8 mouse cellular contexts compared by ENCODE assay signal in the genomic region with DNA sequence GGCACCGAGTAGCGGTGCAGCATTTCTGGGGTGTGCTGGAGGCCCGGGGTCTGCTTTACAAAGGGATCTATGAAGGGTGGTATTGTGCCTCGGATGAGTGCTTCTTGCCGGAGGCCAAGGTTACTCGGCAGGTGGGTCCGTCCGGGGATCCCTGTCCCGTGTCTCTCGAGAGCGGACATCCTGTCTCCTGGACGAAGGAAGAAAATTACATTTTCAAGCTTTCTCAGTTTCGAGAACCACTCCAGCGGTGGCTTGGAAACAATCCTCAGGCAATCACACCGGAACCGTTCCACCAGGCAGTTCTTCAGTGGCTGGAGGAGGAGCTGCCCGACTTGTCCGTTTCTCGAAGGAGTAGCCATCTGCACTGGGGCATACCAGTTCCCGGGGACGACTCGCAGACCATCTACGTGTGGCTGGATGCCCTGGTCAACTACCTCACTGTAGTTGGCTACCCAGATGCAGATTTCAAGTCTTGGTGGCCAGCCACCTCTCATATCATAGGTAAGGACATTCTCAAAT. TPM values are rescaled to one million over a fixed set of nuclear protein-coding genes. Genes with fewer than 3 reads are reported as not detected.
DNase-seq lines count a peak whose midpoint lies in the region; ATAC-seq and TF ChIP-seq lines count a peak whose summit lies in the region.

No protein-coding gene starts in this region.

- peak overlapping the region; percentile 63 for H3K27ac ChIP-seq in MEL (ENCODE audit: control insufficient read depth, low read depth, low read length)
- peak overlapping the region; percentile 23; the same call in 1 of the 2 replicates for H3K27ac ChIP-seq in limb, embryonic 13.5 days

- no peaks in the 10 kb centered on the region for H3K27me3 ChIP-seq in MEL (ENCODE audit: control insufficient read depth in 1 of 2, insufficient read depth in 2 of 2, low read length in 2 of 2)
- H3K27me3 ChIP-seq in limb, embryonic 13.5 days: no peaks in the 10 kb centered on the region

- no peak; a peak in 1 of 4 replicates for TF ChIP-seq EP300 in MEL (IDR thresholded peaks at IDR 0.05; ENCODE audit: low read depth in 1 of 2, low read length in 2 of 2)

- H3K36me3 ChIP-seq in MEL (ENCODE audit: control insufficient read depth in 1 of 2, insufficient read depth in 2 of 2, low read length in 2 of 2): peaks cover 0 to 33% of the 10 kb centered on the region in 2 experiments; a peak in 3 of 4 replicates
- H3K36me3 ChIP-seq in limb, embryonic 13.5 days: no peaks in the 10 kb centered on the region

- H3K9me3 ChIP-seq in MEL (replicated peaks; ENCODE audit: insufficient read depth, low read length): no peaks in the 10 kb centered on the region
- H3K9me3 ChIP-seq in limb, embryonic 13.5 days: no peaks in the 10 kb centered on the region

- H3K4me3 ChIP-seq in MEL (ENCODE audit: control insufficient read depth in 1 of 2, insufficient read depth in 1 of 2, low read depth in 2 of 2, low read length in 2 of 2): peak overlapping the region; percentile 84 to 96
- peak overlapping the region; percentile 83 for H3K4me3 ChIP-seq in limb, embryonic 13.5 days

- H3K4me2 ChIP-seq in limb, embryonic 13.5 days (replicated peaks): peak overlapping the region; percentile 98

- no peak for TF ChIP-seq CTCF in MEL (IDR thresholded peaks at IDR 0.05 in 2 of 3, conservative IDR thresholded peaks at IDR 0.05 in 1 of 3; ENCODE audit: control insufficient read depth in 1 of 3, insufficient read depth in 1 of 3, low read depth in 2 of 3, low read length in 3 of 3, poor library complexity in 1 of 3, severe bottlenecking in 1 of 3)

- no peak for TF ChIP-seq RAD21 in MEL (IDR thresholded peaks at IDR 0.05; ENCODE audit: low read depth, low read length)

- TF ChIP-seq POLR2A in MEL (IDR thresholded peaks at IDR 0.05; ENCODE audit: control insufficient read depth in 1 of 2, insufficient read depth in 1 of 2, low read depth in 1 of 2, low read length in 2 of 2, poor library complexity in 1 of 2): no peak

- under 1% methylated on average over 23 of the region's 23 CpGs for WGBS in limb, embryonic 13.5 days

- peak; percentile 22 for DNase-seq in gastrocnemius, postnatal 10 days
- no peak for DNase-seq in gastrocnemius, postnatal 25 days
- DNase-seq in MEL (ENCODE audit: low read depth, low spot score) (peak; percentile 55), adipocyte (ENCODE audit: low spot score) (no peak)
- peak; percentile 34 for DNase-seq in embryo, embryonic 9.5 days (ENCODE audit: extremely low spot score)
- DNase-seq in heart, postnatal 4 days: peak; percentile 36
- peak; percentile 40 for DNase-seq in naive thymus-derived CD4-positive, alpha-beta T cell, adult 2 months (ENCODE audit: low read depth)

- peaks cover 49% of the 10 kb centered on the region for H3K79me2 ChIP-seq in MEL (ENCODE audit: control insufficient read depth, insufficient read depth, low read length, poor library complexity)

- H3K9ac ChIP-seq in MEL (ENCODE audit: control insufficient read depth, low read depth, low read length, poor library complexity, severe bottlenecking): peak overlapping the region; percentile 93
- peak overlapping the region; percentile 80 for H3K9ac ChIP-seq in limb, embryonic 13.5 days

- ATAC-seq in limb, embryonic 13.5 days (ENCODE audit: low FRiP score, low read depth): no peak

- H3K4me1 ChIP-seq in MEL (ENCODE audit: control insufficient read depth in 1 of 2, insufficient read depth in 2 of 2, low read length in 2 of 2): peaks cover 12 to 16% of the 10 kb centered on the region in 2 experiments
- H3K4me1 ChIP-seq in limb, embryonic 13.5 days: peaks cover 37% of the 10 kb centered on the region

TF ChIP-seq in MEL, 35 proteins besides CTCF, POLR2A, EP300 and RAD21:
- no peak for TF ChIP-seq ZKSCAN1 (IDR thresholded peaks at IDR 0.05; ENCODE audit: low read depth, low read length)
- no peak for TF ChIP-seq GABPA (IDR thresholded peaks at IDR 0.05; ENCODE audit: low read depth, low read length)
- no peak for TF ChIP-seq MXI1 (IDR thresholded peaks at IDR 0.05; ENCODE audit: low read depth, low read length)
- TF ChIP-seq E2F4 (IDR thresholded peaks at IDR 0.05; ENCODE audit: borderline replicate concordance, low read depth, low read length): no peak
- TF ChIP-seq USF1 (IDR thresholded peaks at IDR 0.05; ENCODE audit: low read depth, low read length): no peak
- no peak for TF ChIP-seq ZMIZ1 (IDR thresholded peaks at IDR 0.05; ENCODE audit: low read depth, low read length)
- no peak for TF ChIP-seq MYC (IDR thresholded peaks at IDR 0.05; ENCODE audit: low read depth, low read length)
- TF ChIP-seq TBP (IDR thresholded peaks at IDR 0.05; ENCODE audit: low read depth, low read length): no peak
- TF ChIP-seq ETS1 (IDR thresholded peaks at IDR 0.05; ENCODE audit: low read depth, low read length): no peak
- TF ChIP-seq MAZ (IDR thresholded peaks at IDR 0.05; ENCODE audit: low read depth, low read length): no peak
- TF ChIP-seq TCF12 (IDR thresholded peaks at IDR 0.05; ENCODE audit: low read depth, low read length): no peak
- TF ChIP-seq ZC3H11A (IDR thresholded peaks at IDR 0.05; ENCODE audit: low read depth, low read length): no peak
- no peak for TF ChIP-seq UBTF (IDR thresholded peaks at IDR 0.05; ENCODE audit: borderline replicate concordance, insufficient read depth, low read depth, low read length)
- TF ChIP-seq CHD1 (IDR thresholded peaks at IDR 0.05; ENCODE audit: low read depth, low read length): no peak

RNA-seq across cellular contexts. Expression of gene Mars2, which starts 0.7 kb away (rescaled TPM):
- total RNA-seq in gastrocnemius, postnatal 10 days (2021): 1 to 10 TPM; 3.8 to 4.0 TPM
- total RNA-seq in gastrocnemius, postnatal 25 days (2021): 1 to 10 TPM; 2.7 to 2.8 TPM
- total RNA-seq in MEL (2012; rRNA removed): 6.6 and 7.6 TPM in 2 replicates
- polyA plus RNA-seq in MEL (2012; ENCODE audit: insufficient read depth in 1 of 2, insufficient read length in 2 of 2, low read depth in 1 of 2, low replicate concordance in 2 of 2, missing spikeins in 1 of 2): 10 to 100 TPM in 1 of 2 experiments, 1 to 10 TPM in 1; 6.0 to 12.8 TPM
- total RNA-seq in heart, postnatal 4 days (2021): 1 to 10 TPM; 5.1 to 5.5 TPM
- 2.5 and 2.7 TPM in 2 replicates for polyA plus RNA-seq in limb, embryonic 13.5 days (2015; fragmentation: Nextera tagmentation; extraction: Ambion mirVana)

RNA-seq across cellular contexts. Expression of gene Rftn2, which starts 11.1 kb away (rescaled TPM):
- 10 to 100 TPM; 12.6 to 17.3 TPM for total RNA-seq in gastrocnemius, postnatal 10 days (2021)
- total RNA-seq in gastrocnemius, postnatal 25 days (2021): 1 to 10 TPM; 4.7 to 5.1 TPM
- not detected in 2 replicates for total RNA-seq in MEL (2012; rRNA removed)
- polyA plus RNA-seq in MEL (2012; ENCODE audit: insufficient read depth in 1 of 2, insufficient read length in 2 of 2, low read depth in 1 of 2, low replicate concordance in 2 of 2, missing spikeins in 1 of 2): under 1 TPM in 1 of 2 experiments, not detected in 1; 0.01 TPM
- 10 to 100 TPM; 13.7 to 15.0 TPM for total RNA-seq in heart, postnatal 4 days (2021)
- 34.5 and 37.0 TPM in 2 replicates for polyA plus RNA-seq in limb, embryonic 13.5 days (2015; fragmentation: Nextera tagmentation; extraction: Ambion mirVana)

Comparison
In these comparisons a context has a peak if more than half of its experiments do, and no peak if none do; other contexts are left out.
1. DNase-seq: peak in gastrocnemius, postnatal 10 days (single experiment), MEL (single experiment), embryo, embryonic 9.5 days (single experiment), heart, postnatal 4 days (single experiment) and naive thymus-derived CD4-positive, alpha-beta T cell, adult 2 months (single experiment); none in gastrocnemius, postnatal 25 days (single experiment) and adipocyte (single experiment).